In the genomic region with DNA sequence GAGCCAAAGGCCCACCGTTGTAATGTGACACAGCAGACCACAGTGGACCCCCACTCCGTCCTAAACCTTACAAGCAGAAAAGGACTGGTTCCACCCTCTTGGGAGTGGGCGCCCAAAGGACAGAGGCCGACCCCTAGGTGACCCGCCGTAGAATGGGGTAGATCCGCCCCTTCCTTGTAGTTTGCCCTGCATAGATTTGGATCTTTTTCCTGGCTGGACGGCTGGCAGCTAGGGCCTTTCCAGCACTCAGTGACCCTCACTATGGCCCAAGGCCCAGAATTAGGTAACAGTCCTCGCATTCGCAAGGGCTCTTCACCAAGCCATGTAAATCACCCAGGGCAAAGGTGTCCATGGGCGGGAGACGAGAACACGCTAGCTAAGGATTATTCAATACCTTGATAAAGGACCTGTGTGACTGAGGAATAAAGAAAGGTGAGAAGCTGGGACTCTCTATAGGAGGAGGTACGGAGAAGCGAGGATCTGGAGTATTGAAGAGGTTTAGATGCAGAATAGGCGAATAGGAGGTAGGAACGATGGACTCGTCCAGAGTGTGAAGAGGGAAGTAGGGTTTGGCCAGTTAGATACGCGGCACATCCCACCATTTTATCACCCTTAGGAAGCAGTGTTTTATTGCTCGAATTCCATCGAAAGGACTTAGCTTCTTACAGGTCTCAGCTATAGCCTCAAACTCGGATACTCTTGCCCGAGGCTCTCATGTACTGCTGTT, we compare ENCODE assay signal across 8 mouse cellular contexts. TPM values are rescaled to one million over a fixed set of nuclear protein-coding genes. Genes with fewer than 3 reads are reported as not detected.
DNase-seq lines count a peak whose midpoint lies in the region; ATAC-seq and TF ChIP-seq lines count a peak whose summit lies in the region.

No protein-coding gene starts in this region.

- peak overlapping the region; percentile 88 for H3K4me3 ChIP-seq in heart, embryonic 13.5 days
- H3K4me3 ChIP-seq in hindbrain, postnatal 0 days (ENCODE audit: low read length) = peak overlapping the region; percentile 77
- H3K4me3 ChIP-seq in liver, embryonic 15.5 days (replicated peaks) = peak overlapping the region; percentile 89
- H3K4me3 ChIP-seq in olfactory bulb, adult 2 months (ENCODE audit: insufficient read depth, low read depth, low read length) = peak overlapping the region; percentile 61

- H3K4me1 ChIP-seq in heart, embryonic 13.5 days = peaks cover 49% of the 10 kb centered on the region
- H3K4me1 ChIP-seq in hindbrain, postnatal 0 days (ENCODE audit: insufficient read depth, low read length) = peaks cover 24% of the 10 kb centered on the region
- H3K4me1 ChIP-seq in liver, embryonic 15.5 days (replicated peaks) = peaks cover 69% of the 10 kb centered on the region
- H3K4me1 ChIP-seq in olfactory bulb, adult 2 months (ENCODE audit: control insufficient read depth, insufficient read depth, low read length) = peaks cover 25% of the 10 kb centered on the region

- H3K36me3 ChIP-seq in heart, embryonic 13.5 days = peaks cover 29% of the 10 kb centered on the region
- H3K36me3 ChIP-seq in hindbrain, postnatal 0 days (ENCODE audit: insufficient read depth, low read length) = peaks cover 9% of the 10 kb centered on the region; the same call in 1 of the 2 replicates
- peaks cover 23% of the 10 kb centered on the region for H3K36me3 ChIP-seq in liver, embryonic 15.5 days (replicated peaks)

- no peak for TF ChIP-seq CTCF in hindbrain, postnatal 0 days (IDR thresholded peaks at IDR 0.05; ENCODE audit: low read depth)
- TF ChIP-seq CTCF in olfactory bulb, adult 2 months (IDR thresholded peaks at IDR 0.05; ENCODE audit: insufficient read depth, low read depth, low read length) = no peak

- no peaks in the 10 kb centered on the region for H3K9me3 ChIP-seq in heart, embryonic 13.5 days
- no peaks in the 10 kb centered on the region for H3K9me3 ChIP-seq in hindbrain, postnatal 0 days (ENCODE audit: low read length)
- H3K9me3 ChIP-seq in liver, embryonic 15.5 days (replicated peaks) = no peaks in the 10 kb centered on the region

- WGBS in heart, embryonic 13.5 days = 20% methylated on average over 24 of the region's 24 CpGs
- 22% methylated on average over 24 of the region's 24 CpGs for WGBS in hindbrain, postnatal 0 days
- WGBS in liver, embryonic 15.5 days (ENCODE audit: insufficient replicate concordance) = 10% methylated on average over 24 of the region's 24 CpGs
- 11% methylated on average over 24 of the region's 24 CpGs for WGBS in olfactory bulb, adult 2 months

- H3K27me3 ChIP-seq in heart, embryonic 13.5 days (replicated peaks) = no peaks in the 10 kb centered on the region
- no peaks in the 10 kb centered on the region for H3K27me3 ChIP-seq in hindbrain, postnatal 0 days (ENCODE audit: insufficient read depth, low read length)
- no peaks in the 10 kb centered on the region for H3K27me3 ChIP-seq in liver, embryonic 15.5 days

- intact Hi-C loops in heart, postnatal 36 days (cut with DNase I) = loop anchor here (5.0 kb wide), 1 partner anchor 293 kb away; the partner anchor contains the start of genes C2 and Ehmt2

- H3K27ac ChIP-seq in heart, embryonic 13.5 days (replicated peaks) = peak overlapping the region; percentile 94
- H3K27ac ChIP-seq in hindbrain, postnatal 0 days = peak overlapping the region; percentile 93
- H3K27ac ChIP-seq in liver, embryonic 15.5 days (replicated peaks) = peak overlapping the region; percentile 89
- peak overlapping the region; percentile 94 for H3K27ac ChIP-seq in olfactory bulb, adult 2 months (ENCODE audit: insufficient read depth, low read depth, low read length)

- peak overlapping the region; percentile 97 for H3K9ac ChIP-seq in heart, embryonic 13.5 days
- H3K9ac ChIP-seq in hindbrain, postnatal 0 days (replicated peaks; ENCODE audit: low read length) = peak overlapping the region; percentile 92
- peak overlapping the region; percentile 94 for H3K9ac ChIP-seq in liver, embryonic 15.5 days

- DNase-seq in heart, postnatal 36 days = no peak
- DNase-seq in c-Kit-positive CD71-positive TER-119-positive erythroid progenitor cells, embryonic 14.5 days (ENCODE audit: low spot score) = peak; percentile 45
- DNase-seq in hindbrain, postnatal 0 days (ENCODE audit: low spot score) = peak; percentile 18
- no peak for DNase-seq in frontal cortex, postnatal 10 days (ENCODE audit: low spot score in 2 of 2)
- no peak for DNase-seq in Muller cell, postnatal 12 days (ENCODE audit: inconsistent ontology term)

- TF ChIP-seq POLR2A in olfactory bulb, adult 2 months (IDR thresholded peaks at IDR 0.05; ENCODE audit: insufficient read depth, low read depth, low read length) = no peak

- peak overlapping the region; percentile 97 for H3K4me2 ChIP-seq in heart, embryonic 13.5 days
- peak overlapping the region; percentile 72 for H3K4me2 ChIP-seq in hindbrain, postnatal 0 days (ENCODE audit: low read depth, low read length)
- H3K4me2 ChIP-seq in liver, embryonic 15.5 days = peak overlapping the region; percentile 97

- no peak for ATAC-seq in heart, embryonic 13.5 days (ENCODE audit: extremely low read depth, insufficient number of reproducible peaks, low FRiP score, low TSS enrichment)
- ATAC-seq in hindbrain, postnatal 0 days = no peak
- ATAC-seq in liver, embryonic 15.5 days (ENCODE audit: insufficient read depth) = no peak

RNA-seq across cellular contexts. Expression of gene Agpat1, which starts 0.6 kb away (rescaled TPM):
- polyA plus RNA-seq in heart, embryonic 13.5 days (2015; fragmentation: Nextera tagmentation; extraction: Ambion mirVana) = 53.6 and 54.2 TPM in 2 replicates
- total RNA-seq in heart, postnatal 36 days (2021) = 10 to 100 TPM; 61.2 to 70.5 TPM
- total RNA-seq in hindbrain, postnatal 0 days (2014; rRNA removed) = 306 and 322 TPM in 2 replicates
- polyA plus RNA-seq in hindbrain, postnatal 0 days (2015; fragmentation: Nextera tagmentation; extraction: Ambion mirVana) = 97.7 and 98.4 TPM in 2 replicates
- 21.1 and 23.6 TPM in 2 replicates for polyA plus RNA-seq in liver, embryonic 15.5 days (2015; fragmentation: Nextera tagmentation; extraction: Ambion mirVana)
- 342 TPM in 1 of 2 replicates, not detected in the other for polyA plus RNA-seq in olfactory bulb, adult 2 months (2012; ENCODE audit: insufficient read depth, insufficient read length, low replicate concordance, missing spikeins)

RNA-seq across cellular contexts. Expression of gene Rnf5, which starts 1.2 kb away (rescaled TPM):
- 106 and 120 TPM in 2 replicates for polyA plus RNA-seq in heart, embryonic 13.5 days (2015; fragmentation: Nextera tagmentation; extraction: Ambion mirVana)
- 10 to 100 TPM; 35.7 to 37.1 TPM for total RNA-seq in heart, postnatal 36 days (2021)
- 61.9 and 65.3 TPM in 2 replicates for total RNA-seq in hindbrain, postnatal 0 days (2014; rRNA removed)
- polyA plus RNA-seq in hindbrain, postnatal 0 days (2015; fragmentation: Nextera tagmentation; extraction: Ambion mirVana) = 223 and 233 TPM in 2 replicates
- 88.4 and 106 TPM in 2 replicates for polyA plus RNA-seq in liver, embryonic 15.5 days (2015; fragmentation: Nextera tagmentation; extraction: Ambion mirVana)
- polyA plus RNA-seq in olfactory bulb, adult 2 months (2012; ENCODE audit: insufficient read depth, insufficient read length, low replicate concordance, missing spikeins) = not detected in 2 replicates

RNA-seq across cellular contexts. Expression of gene Ager, which starts 7.0 kb away (rescaled TPM):
- 3.7 and 4.0 TPM in 2 replicates for polyA plus RNA-seq in heart, embryonic 13.5 days (2015; fragmentation: Nextera tagmentation; extraction: Ambion mirVana)
- total RNA-seq in heart, postnatal 36 days (2021) = under 1 TPM; 0.24 to 0.47 TPM
- total RNA-seq in hindbrain, postnatal 0 days (2014; rRNA removed) = 1.8 and 2.0 TPM in 2 replicates
- 1.7 and 2.5 TPM in 2 replicates for polyA plus RNA-seq in hindbrain, postnatal 0 days (2015; fragmentation: Nextera tagmentation; extraction: Ambion mirVana)
- 0.70 and 0.88 TPM in 2 replicates for polyA plus RNA-seq in liver, embryonic 15.5 days (2015; fragmentation: Nextera tagmentation; extraction: Ambion mirVana)
- polyA plus RNA-seq in olfactory bulb, adult 2 months (2012; ENCODE audit: insufficient read depth, insufficient read length, low replicate concordance, missing spikeins) = not detected in 2 replicates

RNA-seq across cellular contexts. Expression of gene Egfl8, which starts 11.1 kb away (rescaled TPM):
- polyA plus RNA-seq in heart, embryonic 13.5 days (2015; fragmentation: Nextera tagmentation; extraction: Ambion mirVana) = 1.0 and 1.2 TPM in 2 replicates
- 1 to 10 TPM; 1.5 to 2.5 TPM for total RNA-seq in heart, postnatal 36 days (2021)
- 3.5 and 5.9 TPM in 2 replicates for total RNA-seq in hindbrain, postnatal 0 days (2014; rRNA removed)
- polyA plus RNA-seq in hindbrain, postnatal 0 days (2015; fragmentation: Nextera tagmentation; extraction: Ambion mirVana) = 6.5 and 7.4 TPM in 2 replicates
- polyA plus RNA-seq in liver, embryonic 15.5 days (2015; fragmentation: Nextera tagmentation; extraction: Ambion mirVana) = 0.20 and 0.33 TPM in 2 replicates
- not detected in 2 replicates for polyA plus RNA-seq in olfactory bulb, adult 2 months (2012; ENCODE audit: insufficient read depth, insufficient read length, low replicate concordance, missing spikeins)

RNA-seq across cellular contexts. Expression of gene Pbx2, which starts 13.6 kb away (rescaled TPM):
- polyA plus RNA-seq in heart, embryonic 13.5 days (2015; fragmentation: Nextera tagmentation; extraction: Ambion mirVana) = 7.0 and 7.3 TPM in 2 replicates
- 10 to 100 TPM; 18.0 to 19.6 TPM for total RNA-seq in heart, postnatal 36 days (2021)
- 63.1 and 67.1 TPM in 2 replicates for total RNA-seq in hindbrain, postnatal 0 days (2014; rRNA removed)
- polyA plus RNA-seq in hindbrain, postnatal 0 days (2015; fragmentation: Nextera tagmentation; extraction: Ambion mirVana) = 6.2 and 7.5 TPM in 2 replicates
- polyA plus RNA-seq in liver, embryonic 15.5 days (2015; fragmentation: Nextera tagmentation; extraction: Ambion mirVana) = 2.4 and 2.8 TPM in 2 replicates
- not detected in 2 replicates for polyA plus RNA-seq in olfactory bulb, adult 2 months (2012; ENCODE audit: insufficient read depth, insufficient read length, low replicate concordance, missing spikeins)

Comparison
In these comparisons a context has a peak if more than half of its experiments do, and no peak if none do; other contexts are left out.
1. DNase-seq: peak in c-Kit-positive CD71-positive TER-119-positive erythroid progenitor cells, embryonic 14.5 days (single experiment) and hindbrain, postnatal 0 days (single experiment); none in heart, postnatal 36 days (0 of 2), frontal cortex, postnatal 10 days (0 of 2) and Muller cell, postnatal 12 days (single experiment).
2. Peak in every context shown above with its lines, with median percentiles within 50 percentile points of each other: H3K27ac ChIP-seq, H3K4me2 ChIP-seq, H3K4me3 ChIP-seq and H3K9ac ChIP-seq.